Mouse (Mus musculus) adrenal gland (tissue): ENCODE data around the gene Alppl2.

Experiments
- intact Hi-C: fragments of 180-260 bp; cut with DNase I; formaldehyde crosslinking; loops from one replicate; pipeline ENCODE4 v1.15.1; 2025

Gene Alppl2

GRCm38 (mm10) chr1:87050700-87051099, 39.0 kb downstream of the Alppl2 start:
- intact Hi-C loops = no loop called here

GRCm38 (mm10) chr1:87050072-87050471, 39.7 kb downstream of the Alppl2 start:
- intact Hi-C loops = no loop called here

- intact Hi-C loops = loop anchor here (1.0 to 5.0 kb wide), 3 partner anchors 372 to 425 kb away; partner anchors contain the start of gene Nppc
Measured at GRCm38 (mm10) chr1:87041814-87042438, 47.8 kb downstream of the Alppl2 start.

- intact Hi-C loops = loop anchor here (5.0 kb wide), 2 partner anchors 389 to 424 kb away; no protein-coding TSS in a partner anchor
Measured at GRCm38 (mm10) chr1:87041119-87041518, 48.6 kb downstream of the Alppl2 start.

- intact Hi-C loops = no loop called here
Measured at GRCm38 (mm10) chr1:87038477-87039070, 51.2 kb downstream of the Alppl2 start.
